In the genomic region with DNA sequence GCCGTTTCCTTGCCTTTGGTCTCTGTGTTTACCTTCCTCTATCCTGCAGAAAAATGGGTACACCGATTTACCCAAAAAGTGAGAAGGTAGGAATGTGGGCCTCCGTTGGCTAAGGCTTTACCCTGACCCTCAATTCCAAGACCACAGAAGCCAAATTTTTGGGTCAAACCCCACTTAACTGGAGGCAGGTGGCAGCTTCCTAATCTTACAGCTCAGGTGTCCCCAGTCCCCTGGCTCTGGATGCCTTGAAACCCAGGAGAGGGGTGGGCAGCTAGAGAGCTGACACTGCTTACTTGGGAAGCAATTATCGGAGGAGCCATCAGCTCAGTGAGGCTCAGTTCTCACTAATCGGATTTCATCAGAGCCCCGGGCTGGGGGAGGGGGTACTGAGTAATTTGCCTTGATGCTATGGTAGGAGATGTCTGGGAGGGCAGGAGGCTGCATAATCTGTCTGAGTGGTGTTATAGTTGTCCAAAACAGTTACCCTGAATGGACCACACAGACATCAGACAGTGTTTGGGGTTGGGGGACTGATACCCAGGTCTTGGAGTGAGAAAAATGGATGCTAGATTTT, we compare ENCODE assay signal across 7 mouse cellular contexts. TPM values are rescaled to one million over a fixed set of nuclear protein-coding genes. Genes with fewer than 3 reads are reported as not detected.
DNase-seq lines count a peak whose midpoint lies in the region; ATAC-seq and TF ChIP-seq lines count a peak whose summit lies in the region.

A gene (minus strand): TSS at position 51 of the 574 bp plus-strand sequence.

- no peaks in the 10 kb centered on the region for H3K9me3 ChIP-seq in lung, postnatal 0 days (ENCODE audit: low read length)
- H3K9me3 ChIP-seq in forebrain, embryonic 12.5 days: no peaks in the 10 kb centered on the region
- H3K9me3 ChIP-seq in hindbrain, embryonic 14.5 days (ENCODE audit: control insufficient read depth, low read length): no peaks in the 10 kb centered on the region
- H3K9me3 ChIP-seq in midbrain, embryonic 16.5 days (replicated peaks; ENCODE audit: control insufficient read depth, low read length, poor library complexity, severe bottlenecking): no peaks in the 10 kb centered on the region

- H3K4me3 ChIP-seq in lung, postnatal 0 days (ENCODE audit: low read depth, low read length): no peak within 1 kb of the TSS
- H3K4me3 ChIP-seq in forebrain, embryonic 12.5 days (replicated peaks): no peak within 1 kb of the TSS
- H3K4me3 ChIP-seq in hindbrain, embryonic 14.5 days (replicated peaks; ENCODE audit: low read length): no peak within 1 kb of the TSS; the same call in 1 of the 2 replicates
- no peak within 1 kb of the TSS for H3K4me3 ChIP-seq in midbrain, embryonic 16.5 days (ENCODE audit: low read depth, low read length)

- WGBS in lung, postnatal 0 days: 41% methylated on average over 6 of the region's 6 CpGs
- 25% methylated on average over 6 of the region's 6 CpGs for WGBS in forebrain, embryonic 12.5 days
- 37% methylated on average over 6 of the region's 6 CpGs for WGBS in hindbrain, embryonic 14.5 days
- WGBS in midbrain, embryonic 16.5 days: 30% methylated on average over 6 of the region's 6 CpGs

- no peaks in the 10 kb centered on the region for H3K36me3 ChIP-seq in lung, postnatal 0 days (ENCODE audit: insufficient read depth, low read length)
- H3K36me3 ChIP-seq in forebrain, embryonic 12.5 days (replicated peaks): no peaks in the 10 kb centered on the region
- no peaks in the 10 kb centered on the region for H3K36me3 ChIP-seq in hindbrain, embryonic 14.5 days (replicated peaks; ENCODE audit: control insufficient read depth, insufficient read depth)
- no peaks in the 10 kb centered on the region for H3K36me3 ChIP-seq in midbrain, embryonic 16.5 days (ENCODE audit: control insufficient read depth, insufficient read depth, low read length)

- no peak for TF ChIP-seq CTCF in lung, postnatal 0 days (IDR thresholded peaks at IDR 0.05)

- no peak within 1 kb of the TSS for H3K4me2 ChIP-seq in lung, postnatal 0 days (replicated peaks; ENCODE audit: low read depth, low read length)
- no peak within 1 kb of the TSS for H3K4me2 ChIP-seq in forebrain, embryonic 12.5 days
- peak within 1 kb of the TSS; percentile 63 for H3K4me2 ChIP-seq in hindbrain, embryonic 14.5 days (replicated peaks)
- no peak within 1 kb of the TSS for H3K4me2 ChIP-seq in midbrain, embryonic 16.5 days (ENCODE audit: low read length)

- H3K9ac ChIP-seq in lung, postnatal 0 days (replicated peaks; ENCODE audit: low read depth): no peak within 1 kb of the TSS
- no peak within 1 kb of the TSS for H3K9ac ChIP-seq in forebrain, embryonic 12.5 days
- H3K9ac ChIP-seq in hindbrain, embryonic 14.5 days: peak within 1 kb of the TSS; percentile 41; the same call in 1 of the 2 replicates
- H3K9ac ChIP-seq in midbrain, embryonic 16.5 days (ENCODE audit: low read depth, low read length): no peak within 1 kb of the TSS

- no peak for DNase-seq in lung, postnatal 0 days (ENCODE audit: low spot score)
- DNase-seq in lung, postnatal 25 days (ENCODE audit: low spot score): no peak
- no peak for DNase-seq in hindbrain, embryonic 14.5 days (ENCODE audit: low spot score)
- DNase-seq in natural killer cell, adult 2 months (ENCODE audit: low spot score in 2 of 2): no peak

- peaks cover 12% of the 10 kb centered on the region for H3K4me1 ChIP-seq in lung, postnatal 0 days (ENCODE audit: insufficient read depth, low read depth, low read length)
- H3K4me1 ChIP-seq in forebrain, embryonic 12.5 days: peaks cover 43% of the 10 kb centered on the region
- H3K4me1 ChIP-seq in hindbrain, embryonic 14.5 days (replicated peaks; ENCODE audit: control insufficient read depth, insufficient read depth, low read length): peaks cover 28% of the 10 kb centered on the region
- H3K4me1 ChIP-seq in midbrain, embryonic 16.5 days (ENCODE audit: control insufficient read depth, insufficient read depth, low read length): peaks cover 30% of the 10 kb centered on the region

- no peak within 1 kb of the TSS for H3K27ac ChIP-seq in lung, postnatal 0 days (ENCODE audit: low read length)
- H3K27ac ChIP-seq in forebrain, embryonic 12.5 days: no peak within 1 kb of the TSS
- H3K27ac ChIP-seq in hindbrain, embryonic 14.5 days: peak within 1 kb of the TSS; percentile 82
- no peak within 1 kb of the TSS for H3K27ac ChIP-seq in midbrain, embryonic 16.5 days (ENCODE audit: low read length)

- no peak for ATAC-seq in lung, postnatal 0 days
- no peak for ATAC-seq in forebrain, embryonic 12.5 days (ENCODE audit: low FRiP score)
- ATAC-seq in hindbrain, embryonic 14.5 days (ENCODE audit: low FRiP score): no peak
- ATAC-seq in midbrain, embryonic 16.5 days: no peak
- no peak for ATAC-seq in inflammation-experienced regulatory T-cells, adult 6 months

- peaks cover 48% of the 10 kb centered on the region for H3K27me3 ChIP-seq in lung, postnatal 0 days (replicated peaks; ENCODE audit: insufficient read depth, low read length)
- peaks cover 69% of the 10 kb centered on the region for H3K27me3 ChIP-seq in forebrain, embryonic 12.5 days
- H3K27me3 ChIP-seq in hindbrain, embryonic 14.5 days (ENCODE audit: control insufficient read depth, insufficient read depth, low read length): peaks cover 45% of the 10 kb centered on the region
- peaks cover 41% of the 10 kb centered on the region for H3K27me3 ChIP-seq in midbrain, embryonic 16.5 days (ENCODE audit: control insufficient read depth, insufficient read depth, low read depth, low read length)

- TF ChIP-seq EP300 in lung, postnatal 0 days (IDR thresholded peaks at IDR 0.05): no peak

RNA-seq across cellular contexts. Expression of the gene that starts here (rescaled TPM):
- polyA plus RNA-seq in lung, postnatal 0 days (2015; fragmentation: Nextera tagmentation; extraction: Ambion mirVana): 10.5 and 12.2 TPM in 2 replicates
- polyA plus RNA-seq in forebrain, embryonic 12.5 days (2016; fragmentation: Nextera tagmentation; extraction: Ambion mirVana): 24.6 and 27.4 TPM in 2 replicates
- 37.6 and 40.8 TPM in 2 replicates for polyA plus RNA-seq in hindbrain, embryonic 14.5 days (2014; fragmentation: Nextera tagmentation; extraction: Ambion mirVana)
- 24.3 and 25.5 TPM in 2 replicates for polyA plus RNA-seq in midbrain, embryonic 16.5 days (2015; fragmentation: Nextera tagmentation; extraction: Ambion mirVana)
- 1 to 10 TPM; 3.8 to 7.3 (median 6.4) TPM for polyA plus RNA-seq in inflammation-experienced regulatory T-cells, adult 6 months (2017; shearing (Covaris generic))
